Mouse (Mus musculus) hematopoietic multipotent progenitor cell, adult 10-12 weeks (in vitro differentiated cells): ENCODE results near the gene Thrb. TPM values are rescaled to one million over a fixed set of nuclear protein-coding genes. Genes with fewer than 3 reads are reported as not detected.

Experiments used
- polyA plus RNA-seq: library from polyadenylated mRNA; stranded (reverse); fragments of >175 nt; gene quantifications from 2 replicates; pipeline ENCODE4 v1.2.3, GENCODE M21; 2012; ENCODE audit warnings: low replicate concordance

Gene Thrb
- 0.15 and 0.57 TPM in 2 replicates for polyA plus RNA-seq

GRCm38 (mm10) chr14:17659686-17660328 lies at the start of gene Thrb:
Gene Thrb (plus strand): TSS chr14:17660261.

